Mouse (Mus musculus) NIH3T3 (cell line): ENCODE results near the gene Elovl4.

Experiments used
- DNase-seq: peaks from one replicate; pipeline ENCODE4 v3.0.0-alpha.2; 2012; ENCODE audit warnings: low read depth

The Elovl4 gene

GRCm38 (mm10) chr9:83805977-83806815 lies at the start of gene Elovl4:
Elovl4 (minus strand) TSS chr9:83806277.
- DNase-seq = peak; percentile 65

GRCm38 (mm10) chr9:83852464-83852863 lies 46.4 kb upstream of the Elovl4 start:
- no peak for DNase-seq

GRCm38 (mm10) chr9:83834748-83835313 lies 28.8 kb upstream of the Elovl4 start:
- no peak for DNase-seq

GRCm38 (mm10) chr9:83833811-83834747 lies 28.0 kb upstream of the Elovl4 start, which contains the start of gene Ttk:
Ttk (plus strand) TSS chr9:83834689.
- peak; percentile 92 for DNase-seq

GRCm38 (mm10) chr9:83831152-83831551 lies 25.1 kb upstream of the Elovl4 start:
- peak; percentile 4 for DNase-seq

- DNase-seq = no peak
Observed at GRCm38 (mm10) chr9:83829896-83830295, 23.8 kb upstream of the Elovl4 start.

GRCm38 (mm10) chr9:83822925-83823324 lies 16.8 kb upstream of the Elovl4 start:
- no peak for DNase-seq

GRCm38 (mm10) chr9:83820976-83821375 lies 14.9 kb upstream of the Elovl4 start:
- DNase-seq = no peak

- DNase-seq = no peak
Observed at GRCm38 (mm10) chr9:83819188-83819587, 13.1 kb upstream of the Elovl4 start.

GRCm38 (mm10) chr9:83807562-83807961 lies 1.5 kb upstream of the Elovl4 start:
- DNase-seq = peak; percentile 80

- DNase-seq = peak; percentile 14
Observed at GRCm38 (mm10) chr9:83805164-83805976, 707 bp downstream of the Elovl4 start.

GRCm38 (mm10) chr9:83804341-83804740 lies 1.7 kb downstream of the Elovl4 start:
- DNase-seq = no peak

- no peak for DNase-seq
Observed at GRCm38 (mm10) chr9:83797898-83798297, 8.2 kb downstream of the Elovl4 start.

GRCm38 (mm10) chr9:83796875-83797274 lies 9.2 kb downstream of the Elovl4 start:
- DNase-seq = no peak

- DNase-seq = no peak
Observed at GRCm38 (mm10) chr9:83789326-83789725, 16.8 kb downstream of the Elovl4 start.

- DNase-seq = no peak
Observed at GRCm38 (mm10) chr9:83785501-83785900, 20.6 kb downstream of the Elovl4 start.

- DNase-seq = no peak
Observed at GRCm38 (mm10) chr9:83778317-83778960, 27.6 kb downstream of the Elovl4 start.

- no peak for DNase-seq
Observed at GRCm38 (mm10) chr9:83761318-83761717, 44.8 kb downstream of the Elovl4 start.

GRCm38 (mm10) chr9:83731877-83732276 lies 74.2 kb downstream of the Elovl4 start:
- DNase-seq = no peak

- DNase-seq = no peak
Observed at GRCm38 (mm10) chr9:83730836-83731235, 75.2 kb downstream of the Elovl4 start.
